Comparison of ENCODE assay signal across 12 mouse cellular contexts in genomic region chr1:64104665-64105064, GRCm38 (mm10). TPM values are rescaled to one million over a fixed set of nuclear protein-coding genes. Genes with fewer than 3 reads are reported as not detected.
A peak's percentile ranks its signal among the peaks of the same experiment; 100 is the strongest.
DNase-seq lines count a peak whose midpoint lies in the region; ATAC-seq and TF ChIP-seq lines count a peak whose summit lies in the region.
"Had no signal": no experiment of that assay in that cellular context is flagged by ENCODE, and none has a peak within 500 bp of the region (broad histone marks: within the 10 kb centered on the region; RNA-seq: fewer than 3 reads in every experiment).

No protein-coding gene starts in this region.

- H3K27me3 ChIP-seq in forebrain, embryonic 16.5 days (replicated peaks; ENCODE audit: control insufficient read depth, insufficient read depth, low read length): no peaks in the 10 kb centered on the region
- H3K27me3 ChIP-seq in forebrain, postnatal 0 days (ENCODE audit: insufficient read depth, low read length): no peaks in the 10 kb centered on the region
- no peaks in the 10 kb centered on the region for H3K27me3 ChIP-seq in neural tube, embryonic 14.5 days (ENCODE audit: control insufficient read depth, insufficient read depth, low read length)
- no peaks in the 10 kb centered on the region for H3K27me3 ChIP-seq in liver, postnatal 0 days (ENCODE audit: insufficient read depth, low read length)
- H3K27me3 ChIP-seq: limb, embryonic 13.5 days; neural tube, embryonic 12.5 days had no signal

- H3K27ac ChIP-seq in forebrain, embryonic 16.5 days (ENCODE audit: low read length): no peak overlapping the region
- no peak overlapping the region for H3K27ac ChIP-seq in forebrain, postnatal 0 days (ENCODE audit: low read depth, low read length)
- H3K27ac ChIP-seq in neural tube, embryonic 14.5 days (ENCODE audit: low read depth, low read length): no peak overlapping the region
- peak overlapping the region; percentile 51; the same call in 1 of the 2 replicates for H3K27ac ChIP-seq in liver, postnatal 0 days (ENCODE audit: low read depth)
- H3K27ac ChIP-seq: hindbrain, embryonic 10.5 days; limb, embryonic 13.5 days; neural tube, embryonic 12.5 days had no signal

- no peak for DNase-seq in forebrain, postnatal 0 days
- no peak for DNase-seq in neural tube, embryonic 10.5 days (ENCODE audit: extremely low spot score, low spot score)
- no peak for DNase-seq in liver, postnatal 0 days
- no peak for DNase-seq in kidney, postnatal 36 days
- DNase-seq in layer of hippocampus, adult 11-12 months (ENCODE audit: low spot score): no peak
- DNase-seq in embryo, embryonic 9.5 days (ENCODE audit: extremely low spot score): no peak
- DNase-seq: cerebellum, postnatal 14 days had no signal

- 0 out of 2 replicates have a peak, but pooled peaks have one; percentile 17 for ATAC-seq in forebrain, embryonic 16.5 days
- ATAC-seq in forebrain, postnatal 0 days: no peak
- ATAC-seq in neural tube, embryonic 14.5 days (ENCODE audit: low read depth): 0 out of 2 replicates have a peak, but pooled peaks have one; percentile 28
- peak; percentile 83 for ATAC-seq in liver, postnatal 0 days

- H3K36me3 ChIP-seq in forebrain, embryonic 16.5 days (ENCODE audit: control insufficient read depth, insufficient read depth): peaks cover 4% of the 10 kb centered on the region; the same call in 1 of the 2 replicates
- H3K36me3 ChIP-seq in forebrain, postnatal 0 days (ENCODE audit: insufficient read depth): peaks cover 14% of the 10 kb centered on the region
- no peaks in the 10 kb centered on the region for H3K36me3 ChIP-seq in neural tube, embryonic 14.5 days (ENCODE audit: control insufficient read depth, insufficient read depth, low read length)
- H3K36me3 ChIP-seq in liver, postnatal 0 days (replicated peaks; ENCODE audit: insufficient read depth, low read length): no peaks in the 10 kb centered on the region
- H3K36me3 ChIP-seq: limb, embryonic 13.5 days; neural tube, embryonic 12.5 days had no signal

- H3K4me3 ChIP-seq in forebrain, embryonic 16.5 days (replicated peaks; ENCODE audit: low read length): no peak overlapping the region
- H3K4me3 ChIP-seq in forebrain, postnatal 0 days (ENCODE audit: low read depth, low read length): no peak overlapping the region
- no peak overlapping the region for H3K4me3 ChIP-seq in neural tube, embryonic 14.5 days (ENCODE audit: low read depth, low read length)
- no peak overlapping the region for H3K4me3 ChIP-seq in liver, postnatal 0 days (ENCODE audit: low read depth, low read length)
- H3K4me3 ChIP-seq: hindbrain, embryonic 10.5 days; limb, embryonic 13.5 days; neural tube, embryonic 12.5 days had no signal

- H3K4me2 ChIP-seq in forebrain, embryonic 16.5 days (ENCODE audit: low read length): no peak overlapping the region
- H3K4me2 ChIP-seq in forebrain, postnatal 0 days (ENCODE audit: low read depth): no peak overlapping the region
- H3K4me2 ChIP-seq in neural tube, embryonic 14.5 days (ENCODE audit: low read depth, low read length): no peak overlapping the region
- peak overlapping the region; percentile 26; the same call in 1 of the 2 replicates for H3K4me2 ChIP-seq in liver, postnatal 0 days (ENCODE audit: low read depth, low read length)
- H3K4me2 ChIP-seq: limb, embryonic 13.5 days; neural tube, embryonic 12.5 days had no signal

- H3K4me1 ChIP-seq in forebrain, embryonic 16.5 days (replicated peaks; ENCODE audit: control insufficient read depth, insufficient read depth, low read length): peaks cover 19% of the 10 kb centered on the region
- peaks cover 12% of the 10 kb centered on the region; the same call in 1 of the 2 replicates for H3K4me1 ChIP-seq in forebrain, postnatal 0 days (ENCODE audit: insufficient read depth)
- peaks cover 16% of the 10 kb centered on the region; the same call in 1 of the 2 replicates for H3K4me1 ChIP-seq in neural tube, embryonic 14.5 days (ENCODE audit: control insufficient read depth, insufficient read depth, low read length)
- H3K4me1 ChIP-seq in liver, postnatal 0 days (ENCODE audit: insufficient read depth): peaks cover 20% of the 10 kb centered on the region

- no peaks in the 10 kb centered on the region for H3K9me3 ChIP-seq in forebrain, embryonic 16.5 days (ENCODE audit: control insufficient read depth, low read length)
- no peaks in the 10 kb centered on the region for H3K9me3 ChIP-seq in forebrain, postnatal 0 days (ENCODE audit: low read length)
- H3K9me3 ChIP-seq in neural tube, embryonic 14.5 days (ENCODE audit: control insufficient read depth, low read length): no peaks in the 10 kb centered on the region
- no peaks in the 10 kb centered on the region for H3K9me3 ChIP-seq in liver, postnatal 0 days (ENCODE audit: low read length)
- H3K9me3 ChIP-seq: hindbrain, embryonic 10.5 days; limb, embryonic 13.5 days; neural tube, embryonic 12.5 days had no signal

- no peak for TF ChIP-seq EP300 in liver, postnatal 0 days (IDR thresholded peaks at IDR 0.05; ENCODE audit: low read depth)

- H3K9ac ChIP-seq in forebrain, embryonic 16.5 days (replicated peaks; ENCODE audit: low read depth, low read length): no peak overlapping the region
- no peak overlapping the region for H3K9ac ChIP-seq in forebrain, postnatal 0 days
- no peak overlapping the region for H3K9ac ChIP-seq in neural tube, embryonic 14.5 days (replicated peaks; ENCODE audit: low read depth, low read length)
- H3K9ac ChIP-seq in liver, postnatal 0 days (replicated peaks): no peak overlapping the region
- H3K9ac ChIP-seq: limb, embryonic 13.5 days; neural tube, embryonic 12.5 days had no signal

- WGBS in forebrain, embryonic 16.5 days: 91% methylated on average over 3 of the region's 3 CpGs
- WGBS in forebrain, postnatal 0 days: 90% methylated on average over 3 of the region's 3 CpGs
- WGBS in neural tube, embryonic 14.5 days: 91% methylated on average over 3 of the region's 3 CpGs
- WGBS in liver, postnatal 0 days (ENCODE audit: insufficient replicate concordance): 38% methylated on average over 3 of the region's 3 CpGs

- no peak for TF ChIP-seq CTCF in forebrain, postnatal 0 days (IDR thresholded peaks at IDR 0.05; ENCODE audit: low read depth)
- TF ChIP-seq CTCF in liver, postnatal 0 days (IDR thresholded peaks at IDR 0.05; ENCODE audit: low read depth): no peak

RNA-seq across cellular contexts. Expression of gene Klf7, which starts 17.4 kb away (rescaled TPM):
- polyA plus RNA-seq in forebrain, embryonic 16.5 days (2015; fragmentation: Nextera tagmentation; extraction: Ambion mirVana): 131 and 137 TPM in 2 replicates
- 51.4 and 61.5 TPM in 2 replicates for total RNA-seq in forebrain, postnatal 0 days (2014; rRNA removed)
- polyA plus RNA-seq in forebrain, postnatal 0 days (2015; fragmentation: Nextera tagmentation; extraction: Ambion mirVana): 98.1 and 154 TPM in 2 replicates
- 71.4 and 78.3 TPM in 2 replicates for polyA plus RNA-seq in neural tube, embryonic 14.5 days (2014; fragmentation: Nextera tagmentation; extraction: Ambion mirVana)
- polyA plus RNA-seq in liver, postnatal 0 days (2015; fragmentation: Nextera tagmentation; extraction: Ambion mirVana): 4.8 and 5.4 TPM in 2 replicates

Comparison
In these comparisons a context has a peak if more than half of its experiments do, and no peak if none do; other contexts are left out.
1. RNA of gene Klf7, which starts 17.4 kb away (polyA plus RNA-seq): 98.1 to 154 TPM in forebrain, postnatal 0 days, 131 to 137 TPM in forebrain, embryonic 16.5 days and 71.4 to 78.3 TPM in neural tube, embryonic 14.5 days; 4.8 to 5.4 TPM in liver, postnatal 0 days; every median in the first group is over 10 times any median in the second.